Mouse (Mus musculus) spleen, adult 2 months (tissue): ENCODE data around the gene Zhx3. TPM values are rescaled to one million over a fixed set of nuclear protein-coding genes. Genes with fewer than 3 reads are reported as not detected.

ENCODE experiments used
- DNase-seq, 2 experiments: peaks; one replicate each; pipeline versions ENCODE4 v3.0.0 to v3.0.0-alpha.2; 2012 to 2021; ENCODE audit warnings: low spot score in 2 of 2, low read depth in 1 of 2
- H3K27ac ChIP-seq: fragments of 200-500 bp; 2 replicates; pipeline ENCODE4 v1.5.1; 2012; ENCODE audit warnings: low read length, inconsistent platforms; ENCODE audit not compliant: insufficient read depth
- H3K27me3 ChIP-seq: fragments of 200-500 bp; 2 replicates; pipeline ENCODE4 v1.6.1; 2012; ENCODE audit warnings: mild to moderate bottlenecking, moderate library complexity, low read length, inconsistent platforms; ENCODE audit not compliant: control insufficient read depth, insufficient read depth
- H3K36me3 ChIP-seq: fragments of 200-500 bp; 2 replicates; pipeline ENCODE4 v1.6.1; 2012; ENCODE audit warnings: mild to moderate bottlenecking, low read length, inconsistent platforms; ENCODE audit not compliant: control insufficient read depth, insufficient read depth
- H3K4me1 ChIP-seq: fragments of 200-500 bp; 2 replicates; pipeline ENCODE4 v1.6.1; 2011; ENCODE audit warnings: inconsistent platforms; ENCODE audit not compliant: control insufficient read depth, insufficient read depth, insufficient read length
- H3K4me3 ChIP-seq: fragments of 200-500 bp; 2 replicates; pipeline ENCODE4 v1.5.1; 2011; ENCODE audit warnings: mild to moderate bottlenecking, inconsistent platforms; ENCODE audit not compliant: insufficient read depth, insufficient read length; ENCODE audit errors: extremely low read depth
- CTCF ChIP-seq: fragments of 200-500 bp; IDR thresholded peaks from 2 replicates; pipeline ENCODE4 v1.5.1; 2011; ENCODE audit warnings: mild to moderate bottlenecking, inconsistent platforms; ENCODE audit not compliant: insufficient read depth, insufficient read length, insufficient replicate concordance; ENCODE audit errors: extremely low read depth
- POLR2A ChIP-seq: fragments of 200-500 bp; IDR thresholded peaks from 2 replicates; pipeline ENCODE4 v1.6.1; 2011; ENCODE audit warnings: low read depth, low read length, inconsistent platforms
- WGBS: fragments of 180-500 bp; shearing (Covaris S2); methylation state at CpG from one replicate; pipeline ENCODE4 v1.1.7; 2018; 5-methylcytosine and 5-hydroxymethylcytosine counted together
- polyA plus RNA-seq: library from polyadenylated mRNA; depleted of rRNA; stranded (reverse); fragments of >200 nt; gene quantifications from 2 replicates; pipeline ENCODE4 v1.2.3, GENCODE M21; 2012

Gene Zhx3
- polyA plus RNA-seq, 1 experiment, result 1.5 TPM

- no peak for DNase-seq
- H3K27ac ChIP-seq, result no peak overlapping the region
- WGBS, result 85% methylated on average over 13 of the region's 13 CpGs
- no peak for TF ChIP-seq POLR2A
- TF ChIP-seq CTCF, result no peak
- H3K36me3 ChIP-seq, result no peaks in the 10 kb centered on the region
- no peak overlapping the region for H3K4me3 ChIP-seq
- H3K27me3 ChIP-seq, result peaks cover 7% of the 10 kb centered on the region
- H3K4me1 ChIP-seq, result no peaks in the 10 kb centered on the region
Observed at GRCm38 (mm10) chr2:160915821-160916610, 43.2 kb upstream of the Zhx3 start.

GRCm38 (mm10) chr2:160914656-160915055, 41.9 kb upstream of the Zhx3 start:
- Histone ChIP-seq H3K27ac (no peak overlapping the region), H3K4me3 (no peak overlapping the region), H3K36me3 (no peaks in the 10 kb centered on the region), H3K27me3 (peaks cover 7% of the 10 kb centered on the region), H3K4me1 (no peaks in the 10 kb centered on the region)
- 82% methylated on average over 9 of the region's 9 CpGs for WGBS
- DNase-seq, result no peak
- TF ChIP-seq POLR2A (no peak), CTCF (no peak)

GRCm38 (mm10) chr2:160912231-160912671, 39.5 kb upstream of the Zhx3 start, which contains the start of gene Emilin3:
Emilin3 (minus strand) TSS chr2:160912328.
- no peaks in the 10 kb centered on the region for H3K36me3 ChIP-seq
- H3K27ac ChIP-seq, result no peak within 1 kb of the TSS
- no peak within 1 kb of the TSS for H3K4me3 ChIP-seq
- DNase-seq, result no peak
- peaks cover 7% of the 10 kb centered on the region for H3K27me3 ChIP-seq
- TF ChIP-seq POLR2A (no peak), CTCF (no peak)
- 6% methylated on average over 46 of the region's 46 CpGs for WGBS
- H3K4me1 ChIP-seq, result no peaks in the 10 kb centered on the region

- DNase-seq, result no peak
- no peak overlapping the region for H3K27ac ChIP-seq
- H3K27me3 ChIP-seq, result peaks cover 7% of the 10 kb centered on the region
- H3K4me1 ChIP-seq, result no peaks in the 10 kb centered on the region
- whole genome bisulfite sequencing, result 4% methylated on average over 64 of the region's 64 CpGs
- H3K4me3 ChIP-seq, result no peak overlapping the region
- TF ChIP-seq CTCF, result no peak
- no peak for TF ChIP-seq POLR2A
- no peaks in the 10 kb centered on the region for H3K36me3 ChIP-seq
Observed at GRCm38 (mm10) chr2:160911558-160912201, 38.9 kb upstream of the Zhx3 start.

- no peak for DNase-seq
- WGBS, result 88% methylated on average over 5 of the region's 5 CpGs
- H3K4me1 ChIP-seq, result no peaks in the 10 kb centered on the region
- H3K4me3 ChIP-seq, result no peak overlapping the region
- no peaks in the 10 kb centered on the region for H3K36me3 ChIP-seq
- TF ChIP-seq CTCF (no peak), POLR2A (no peak)
- H3K27me3 ChIP-seq, result peaks cover 7% of the 10 kb centered on the region
- no peak overlapping the region for H3K27ac ChIP-seq
Observed at GRCm38 (mm10) chr2:160910633-160911032, 37.8 kb upstream of the Zhx3 start.

GRCm38 (mm10) chr2:160908607-160909006, 35.8 kb upstream of the Zhx3 start:
- no peaks in the 10 kb centered on the region for H3K36me3 ChIP-seq
- TF ChIP-seq POLR2A (no peak), CTCF (no peak)
- no peak overlapping the region for H3K27ac ChIP-seq
- H3K27me3 ChIP-seq, result peaks cover 7% of the 10 kb centered on the region
- no peak for DNase-seq
- 75% methylated on average over 18 of the region's 18 CpGs for WGBS
- H3K4me1 ChIP-seq, result no peaks in the 10 kb centered on the region
- no peak overlapping the region for H3K4me3 ChIP-seq

GRCm38 (mm10) chr2:160906101-160906500, 33.3 kb upstream of the Zhx3 start:
- TF ChIP-seq CTCF, result no peak
- no peak for TF ChIP-seq POLR2A
- no peaks in the 10 kb centered on the region; the same call in 1 of the 2 replicates for H3K27me3 ChIP-seq

More at GRCm38 (mm10) chr2:160906101-160906500, 33.3 kb upstream of the Zhx3 start:
- DNase-seq, result no peak
- Histone ChIP-seq H3K4me3 (no peak overlapping the region), H3K36me3 (no peaks in the 10 kb centered on the region), H3K27ac (no peak overlapping the region), H3K4me1 (no peaks in the 10 kb centered on the region)
- WGBS, result 80% methylated on average over 5 of the region's 5 CpGs
